In the genomic region with DNA sequence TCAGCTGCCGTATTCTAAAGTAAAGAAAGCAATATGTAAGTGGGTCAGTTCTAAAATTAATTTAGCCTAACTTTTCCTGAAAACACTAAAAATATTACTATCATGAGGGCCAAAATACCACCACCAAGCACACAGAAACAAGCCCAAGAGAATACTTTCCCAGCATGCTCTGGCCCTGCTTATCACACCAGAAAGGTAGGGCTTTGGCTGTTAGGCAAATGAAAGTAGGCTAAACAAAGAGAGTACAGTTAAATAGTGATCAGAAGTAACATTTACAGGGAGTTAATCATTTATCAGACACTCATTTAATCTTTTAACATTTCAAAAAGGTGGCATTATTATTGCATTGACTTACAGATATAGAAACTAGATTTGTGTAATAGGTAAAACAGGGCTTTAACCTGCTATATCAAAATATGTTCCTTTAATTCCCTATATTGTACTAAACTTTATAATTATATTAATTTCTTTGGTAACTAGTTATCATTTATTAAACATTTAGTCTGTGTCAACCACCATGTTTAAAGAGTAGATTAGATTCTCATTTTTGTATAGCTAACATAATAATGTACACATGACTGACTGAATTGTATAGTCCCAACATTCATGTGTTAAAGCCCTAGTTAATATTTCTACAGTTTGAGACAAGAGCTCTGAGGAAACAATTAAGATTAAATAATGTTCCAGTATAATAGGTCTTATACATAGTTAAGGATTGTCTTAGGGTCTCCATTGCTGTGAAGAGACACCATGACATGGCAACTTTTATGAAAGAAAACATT, we compare ENCODE assay signal across 26 mouse cellular contexts. TPM values are rescaled to one million over a fixed set of nuclear protein-coding genes. Genes with fewer than 3 reads are reported as not detected.
"Had no signal": no experiment of that assay in that cellular context is flagged by ENCODE, and none has a peak within 500 bp of the region (broad histone marks: within the 10 kb centered on the region; RNA-seq: fewer than 3 reads in every experiment).

No protein-coding gene starts in this region.

- H3K36me3 ChIP-seq: liver, embryonic 15.5 days; lung, embryonic 15.5 days; midbrain, embryonic 13.5 days; midbrain, embryonic 15.5 days; neural tube, embryonic 13.5 days; neural tube, embryonic 15.5 days had no signal

- H3K4me1 ChIP-seq: liver, embryonic 15.5 days; lung, embryonic 15.5 days; megakaryocyte, embryonic 14.5 days; midbrain, embryonic 13.5 days; midbrain, embryonic 15.5 days; neural tube, embryonic 13.5 days; neural tube, embryonic 15.5 days had no signal

- ATAC-seq: liver, postnatal 0 days; lung, postnatal 0 days; midbrain, embryonic 13.5 days; midbrain, embryonic 15.5 days had no signal

- H3K27me3 ChIP-seq: liver, embryonic 15.5 days; lung, embryonic 15.5 days; megakaryocyte, embryonic 14.5 days; midbrain, embryonic 13.5 days; midbrain, embryonic 15.5 days; neural tube, embryonic 13.5 days; neural tube, embryonic 15.5 days had no signal

- H3K4me2 ChIP-seq: liver, embryonic 15.5 days; lung, embryonic 15.5 days; midbrain, embryonic 11.5 days; midbrain, embryonic 13.5 days; midbrain, embryonic 15.5 days; neural tube, embryonic 13.5 days; neural tube, embryonic 15.5 days had no signal

- H3K27ac ChIP-seq: liver, embryonic 15.5 days; lung, embryonic 15.5 days; macrophage; midbrain, embryonic 13.5 days; midbrain, embryonic 15.5 days; neural tube, embryonic 13.5 days; neural tube, embryonic 15.5 days had no signal

- DNase-seq: liver, postnatal 0 days; lung, adult 2 months; lung, postnatal 14 days; lung, postnatal 36 days; retina, postnatal 1 day; right cerebral cortex, adult 18-20 months; right cerebral cortex, postnatal 25 days; right cerebral cortex, postnatal 4 days; spleen, adult 18-20 months; thymus, adult 18-20 months; thymus, postnatal 14 days; thymus, postnatal 36 days had no signal

- H3K9ac ChIP-seq: liver, embryonic 15.5 days; liver, postnatal 0 days; lung, embryonic 15.5 days; midbrain, embryonic 13.5 days; midbrain, embryonic 15.5 days; neural tube, embryonic 13.5 days; neural tube, embryonic 15.5 days had no signal

- H3K4me3 ChIP-seq: liver, embryonic 15.5 days; lung, embryonic 15.5 days; megakaryocyte, embryonic 14.5 days; midbrain, embryonic 13.5 days; midbrain, embryonic 15.5 days; myocyte; neural tube, embryonic 13.5 days; neural tube, embryonic 15.5 days had no signal

- H3K9me3 ChIP-seq: liver, embryonic 15.5 days; lung, embryonic 15.5 days; megakaryocyte, embryonic 14.5 days; midbrain, embryonic 13.5 days; midbrain, embryonic 15.5 days; neural tube, embryonic 13.5 days; neural tube, embryonic 15.5 days had no signal

RNA-seq across cellular contexts. Expression of a gene that starts 32.3 kb away (rescaled TPM):
- total RNA-seq: megakaryocyte progenitor cell, adult 5-6 weeks; midbrain, postnatal 0 days had no signal
- polyA plus RNA-seq: macrophage; midbrain, embryonic 11.5 days; midbrain, embryonic 13.5 days; midbrain, postnatal 0 days; neural tube, embryonic 13.5 days; small intestine, adult 2 months had no signal
